Mouse (Mus musculus) spleen, adult 2 months (tissue): Measurements from ENCODE around the gene Spef2. TPM values are rescaled to one million over a fixed set of nuclear protein-coding genes. Genes with fewer than 3 reads are reported as not detected.

Experiments used
- DNase-seq, 2 experiments: peaks; one replicate each; pipeline versions ENCODE4 v3.0.0 to v3.0.0-alpha.2; 2012 to 2021; ENCODE audit warnings: low spot score in 2 of 2, low read depth in 1 of 2
- H3K27ac ChIP-seq: fragments of 200-500 bp; 2 replicates; pipeline ENCODE4 v1.5.1; 2012; ENCODE audit warnings: low read length, inconsistent platforms; ENCODE audit not compliant: insufficient read depth
- H3K27me3 ChIP-seq: fragments of 200-500 bp; 2 replicates; pipeline ENCODE4 v1.6.1; 2012; ENCODE audit warnings: mild to moderate bottlenecking, moderate library complexity, low read length, inconsistent platforms; ENCODE audit not compliant: control insufficient read depth, insufficient read depth
- H3K36me3 ChIP-seq: fragments of 200-500 bp; 2 replicates; pipeline ENCODE4 v1.6.1; 2012; ENCODE audit warnings: mild to moderate bottlenecking, low read length, inconsistent platforms; ENCODE audit not compliant: control insufficient read depth, insufficient read depth
- H3K4me1 ChIP-seq: fragments of 200-500 bp; 2 replicates; pipeline ENCODE4 v1.6.1; 2011; ENCODE audit warnings: inconsistent platforms; ENCODE audit not compliant: control insufficient read depth, insufficient read depth, insufficient read length
- H3K4me3 ChIP-seq: fragments of 200-500 bp; 2 replicates; pipeline ENCODE4 v1.5.1; 2011; ENCODE audit warnings: mild to moderate bottlenecking, inconsistent platforms; ENCODE audit not compliant: insufficient read depth, insufficient read length; ENCODE audit errors: extremely low read depth
- CTCF ChIP-seq: fragments of 200-500 bp; IDR thresholded peaks from 2 replicates; pipeline ENCODE4 v1.5.1; 2011; ENCODE audit warnings: mild to moderate bottlenecking, inconsistent platforms; ENCODE audit not compliant: insufficient read depth, insufficient read length, insufficient replicate concordance; ENCODE audit errors: extremely low read depth
- POLR2A ChIP-seq: fragments of 200-500 bp; IDR thresholded peaks from 2 replicates; pipeline ENCODE4 v1.6.1; 2011; ENCODE audit warnings: low read depth, low read length, inconsistent platforms
- WGBS: fragments of 180-500 bp; shearing (Covaris S2); methylation state at CpG from one replicate; pipeline ENCODE4 v1.1.7; 2018; 5-methylcytosine and 5-hydroxymethylcytosine counted together
- polyA plus RNA-seq: library from polyadenylated mRNA; depleted of rRNA; stranded (reverse); fragments of >200 nt; gene quantifications from 2 replicates; pipeline ENCODE4 v1.2.3, GENCODE M21; 2012

Gene Spef2
- polyA plus RNA-seq, 1 experiment: 0.05 TPM

DNA sequence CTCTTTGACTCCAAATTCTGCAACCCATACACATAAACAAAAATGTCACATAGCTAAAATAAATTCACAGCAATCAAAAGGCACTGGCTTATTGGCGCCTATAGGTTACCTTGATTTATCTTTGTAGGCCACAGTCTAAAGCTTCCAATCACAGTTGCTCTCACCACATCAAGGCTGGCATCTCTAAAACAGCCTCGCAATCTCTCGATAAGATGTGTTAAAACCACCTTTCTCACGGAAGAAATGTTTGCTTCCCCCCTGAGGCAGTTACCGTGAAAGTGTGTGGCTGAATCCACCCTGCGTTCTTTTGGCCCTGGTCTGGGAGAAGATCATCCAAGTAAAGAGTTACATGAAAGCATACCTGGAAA lies 148.6 kb downstream of the Spef2 start:
- TF ChIP-seq POLR2A (no peak), CTCF (no peak)
- Histone ChIP-seq H3K27me3 (no peaks in the 10 kb centered on the region), H3K4me3 (no peak overlapping the region), H3K36me3 (no peaks in the 10 kb centered on the region), H3K27ac (no peak overlapping the region), H3K4me1 (peaks cover 3% of the 10 kb centered on the region; the same call in 1 of the 2 replicates)
- WGBS: 73% methylated on average over 6 of the region's 6 CpGs
- no peak for DNase-seq

DNA sequence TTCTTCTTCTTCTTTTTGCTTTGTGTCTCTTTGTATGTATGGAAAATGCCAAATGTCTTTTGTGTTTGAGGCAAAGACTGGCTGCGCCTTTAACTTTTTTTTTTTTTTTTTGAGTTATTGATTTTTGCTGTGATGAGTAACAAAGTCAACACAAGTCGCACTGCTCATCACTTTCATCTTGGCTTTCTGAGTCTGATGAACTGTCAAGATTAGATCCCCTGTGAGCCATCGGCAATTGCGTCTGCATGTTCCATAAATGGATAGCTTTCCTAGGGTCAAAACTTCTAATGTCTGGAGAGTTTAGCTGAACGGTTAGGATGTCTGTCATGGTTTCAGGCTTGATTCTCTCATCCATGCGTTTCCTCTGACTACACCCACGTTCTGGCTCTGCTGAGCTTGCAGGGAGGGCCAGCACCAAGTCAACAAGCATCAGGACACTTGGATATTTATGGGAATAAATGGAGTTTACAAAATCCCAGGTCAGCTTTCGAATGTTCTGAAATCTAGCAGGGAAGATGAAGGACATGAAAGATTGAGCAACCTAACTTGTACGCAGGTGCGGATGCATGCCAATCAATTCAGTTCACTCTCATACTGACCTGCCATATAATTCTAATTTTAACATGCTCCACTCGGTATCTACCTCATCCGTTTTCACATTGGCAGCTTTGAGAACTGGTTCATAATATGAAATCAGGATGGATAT lies 149.1 kb downstream of the Spef2 start:
- no peak for TF ChIP-seq POLR2A
- no peak for TF ChIP-seq CTCF
- no peaks in the 10 kb centered on the region for H3K36me3 ChIP-seq
- no peaks in the 10 kb centered on the region for H3K27me3 ChIP-seq
- peaks cover 3% of the 10 kb centered on the region; the same call in 1 of the 2 replicates for H3K4me1 ChIP-seq
- 89% methylated on average over 12 of the region's 12 CpGs for WGBS
- no peak overlapping the region for H3K4me3 ChIP-seq
- no peak for DNase-seq
- H3K27ac ChIP-seq: peak overlapping the region; percentile 11; the same call in 1 of the 2 replicates

DNA sequence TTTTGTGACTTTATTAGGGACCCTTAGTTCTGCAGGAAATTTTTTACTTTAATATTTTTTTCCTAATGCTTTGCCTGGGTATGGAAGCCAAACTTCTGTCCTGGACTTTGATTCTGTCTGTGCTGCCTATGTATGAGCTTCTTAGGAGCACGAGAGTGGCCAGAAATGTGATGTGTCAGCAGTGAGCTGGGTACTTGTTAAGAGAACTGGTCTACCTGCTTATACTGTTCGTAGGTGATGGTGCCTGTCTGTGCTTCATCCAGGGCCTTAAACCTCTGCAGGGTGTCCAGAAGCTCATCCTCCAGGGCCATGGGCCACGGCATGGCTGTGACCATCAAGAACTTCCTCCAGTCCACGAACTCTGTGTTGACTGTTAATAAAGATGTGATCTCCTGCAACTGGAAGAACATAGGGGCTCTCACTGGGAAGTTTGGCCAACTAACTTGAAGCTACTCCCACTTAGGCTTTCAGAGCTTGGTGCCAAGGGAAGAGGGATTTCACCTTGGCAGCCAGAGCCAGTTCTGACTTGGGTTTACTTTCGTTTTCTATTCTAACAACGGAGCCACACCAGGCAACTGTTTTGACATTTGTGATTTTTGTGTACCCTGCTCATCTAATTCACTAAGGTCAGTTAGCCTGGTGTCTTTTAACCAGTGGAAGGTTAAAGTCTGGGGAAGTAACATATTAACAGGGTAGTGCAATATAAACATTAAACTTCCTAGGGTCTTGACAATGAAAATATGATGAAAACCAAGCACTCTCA lies 152.2 kb downstream of the Spef2 start:
- TF ChIP-seq CTCF: no peak
- no peak for TF ChIP-seq POLR2A
- Histone ChIP-seq H3K27me3 (no peaks in the 10 kb centered on the region), H3K36me3 (no peaks in the 10 kb centered on the region), H3K27ac (no peak overlapping the region), H3K4me3 (no peak overlapping the region), H3K4me1 (peaks cover 3% of the 10 kb centered on the region; the same call in 1 of the 2 replicates)
- 63% methylated on average over 6 of the region's 6 CpGs for WGBS
- no peak for DNase-seq

GRCm38 (mm10) chr15:9589939-9590338 lies 158.7 kb downstream of the Spef2 start:
- H3K4me1 ChIP-seq: no peaks in the 10 kb centered on the region
- 88% methylated on average over 4 of the region's 4 CpGs for WGBS
- H3K27me3 ChIP-seq: no peaks in the 10 kb centered on the region
- TF ChIP-seq CTCF (no peak), POLR2A (no peak)
- DNase-seq: no peak
- no peaks in the 10 kb centered on the region for H3K36me3 ChIP-seq
- no peak overlapping the region for H3K4me3 ChIP-seq
- no peak overlapping the region for H3K27ac ChIP-seq

GRCm38 (mm10) chr15:9580470-9581280 lies 168.0 kb downstream of the Spef2 start:
- Histone ChIP-seq H3K4me1 (no peaks in the 10 kb centered on the region; the same call in 1 of the 2 replicates), H3K27ac (peak overlapping the region; percentile 54), H3K27me3 (no peaks in the 10 kb centered on the region), H3K4me3 (no peak overlapping the region), H3K36me3 (no peaks in the 10 kb centered on the region)
- 59% methylated on average over 11 of the region's 11 CpGs for WGBS
- TF ChIP-seq CTCF (no peak), POLR2A (no peak)
- DNase-seq: no peak

- TF ChIP-seq POLR2A: no peak
- peak; percentile 21; the same call in 1 of the 2 replicates for TF ChIP-seq CTCF
- no peak for DNase-seq
- no peak overlapping the region for H3K27ac ChIP-seq
- H3K27me3 ChIP-seq: no peaks in the 10 kb centered on the region
- peaks cover 7% of the 10 kb centered on the region; the same call in 1 of the 2 replicates for H3K4me1 ChIP-seq
- WGBS: 31% methylated on average over 4 of the region's 4 CpGs
- no peaks in the 10 kb centered on the region for H3K36me3 ChIP-seq
- H3K4me3 ChIP-seq: no peak overlapping the region
Measured at GRCm38 (mm10) chr15:9577303-9577702, 171.4 kb downstream of the Spef2 start.
